Mouse (Mus musculus) liver, embryonic 14.5 days (tissue): ENCODE measurements around the gene Cep44.

Experiments
- CTCF ChIP-seq: IDR thresholded peaks from 2 replicates; pipeline ENCODE4 v1.5.1; 2016; ENCODE audit warnings: antibody characterized with exemption, low read depth, control low read depth
- EP300 ChIP-seq: IDR thresholded peaks from 2 replicates; pipeline ENCODE4 v1.6.1; 2016; ENCODE audit warnings: antibody characterized with exemption, low read depth

GRCm38 (mm10) chr8:56540706-56541105 lies 10.1 kb downstream of the Cep44 start:
- no peak for TF ChIP-seq CTCF
- no peak for TF ChIP-seq EP300
